Mouse (Mus musculus) small intestine, adult 2 months (tissue): ENCODE measurements around the gene Hoxc5.

ENCODE experiments used
- CTCF ChIP-seq: fragments of 200-500 bp; IDR thresholded peaks from 2 replicates; pipeline ENCODE4 v1.5.1; 2012; ENCODE audit warnings: low read depth, mild to moderate bottlenecking, control low read depth, inconsistent platforms, low read length, moderate library complexity, mixed read lengths; ENCODE audit not compliant: insufficient replicate concordance, insufficient read length; ENCODE audit errors: extremely low read depth
- POLR2A ChIP-seq: fragments of 200-500 bp; IDR thresholded peaks from 2 replicates; pipeline ENCODE4 v1.6.1; 2012; ENCODE audit warnings: low read depth, mild to moderate bottlenecking, control low read depth, inconsistent platforms, low read length, moderate library complexity

GRCm38 (mm10) chr15:102959663-102960191, 7.5 kb upstream of the Hoxc5 start:
- TF ChIP-seq CTCF, result no peak
- TF ChIP-seq POLR2A, result no peak
